Mouse (Mus musculus) olfactory bulb, adult 2 months (tissue): Measurements from ENCODE around the gene Trim2.

Experiments
- CTCF ChIP-seq: fragments of 200-500 bp; IDR thresholded peaks from 2 replicates; pipeline ENCODE4 v1.5.1; 2012; ENCODE audit warnings: low read depth, mild to moderate bottlenecking, low read length, moderate library complexity; ENCODE audit not compliant: insufficient read depth
- POLR2A ChIP-seq: fragments of 200-500 bp; IDR thresholded peaks from 2 replicates; pipeline ENCODE4 v1.6.1; 2012; ENCODE audit warnings: mild to moderate bottlenecking, low read depth, low read length, moderate library complexity; ENCODE audit not compliant: insufficient read depth

DNA sequence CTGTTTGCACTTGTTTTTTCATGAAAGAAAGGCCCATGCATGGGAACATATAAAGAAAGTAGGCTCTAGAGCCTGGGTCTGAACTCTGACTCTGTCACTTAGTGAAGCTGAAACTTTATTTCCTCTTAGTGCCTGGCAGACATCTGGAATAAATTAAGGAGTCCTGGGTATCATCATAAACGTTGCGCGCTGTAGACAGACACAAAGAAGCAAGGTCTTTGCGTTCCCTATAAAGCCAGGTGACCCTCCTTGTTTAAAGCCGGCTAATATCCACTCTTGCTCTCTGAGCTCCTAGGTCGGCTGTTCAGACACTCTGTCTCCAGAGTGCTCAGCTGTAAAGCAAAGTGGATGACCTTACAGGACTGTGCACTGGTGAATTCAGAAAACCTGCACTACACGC, 165.7 kb downstream of the Trim2 start:
- TF ChIP-seq CTCF: no peak
- no peak for TF ChIP-seq POLR2A
